Mouse (Mus musculus): ENCODE measurements around the gene Nos2. TPM values are rescaled to one million over a fixed set of nuclear protein-coding genes. Genes with fewer than 3 reads are reported as not detected.

The Nos2 gene
- polyA plus RNA-seq, 1 experiment from 2014 or later, result 0.92 TPM

- TF ChIP-seq CTCF (IDR thresholded peaks at IDR 0.05; ENCODE audit: low read depth), result no peak
- no peak for ATAC-seq (replicated peaks; ENCODE audit: low FRiP score, low read depth)
- Histone ChIP-seq H3K4me3 (replicated peaks; ENCODE audit: low read depth, low read length) (no peak overlapping the region), H3K9ac (ENCODE audit: low read depth, low read length) (no peak overlapping the region), H3K36me3 (ENCODE audit: insufficient read depth, low read length) (no peaks in the 10 kb centered on the region), H3K4me1 (replicated peaks; ENCODE audit: insufficient read depth, low read length) (no peaks in the 10 kb centered on the region), H3K9me3 (replicated peaks; ENCODE audit: low read length) (no peaks in the 10 kb centered on the region), H3K27me3 (ENCODE audit: insufficient read depth, low read length) (peaks cover 7% of the 10 kb centered on the region; the same call in 1 of the 2 replicates), H3K27ac (no peak overlapping the region), H3K4me2 (ENCODE audit: low read length) (no peak overlapping the region)
- WGBS, result 79% methylated on average over 8 of the region's 8 CpGs
- no peak for DNase-seq (ENCODE audit: low spot score)
Observed at GRCm38 (mm10) chr11:78950365-78950764, 29.8 kb downstream of the Nos2 start.

- H3K36me3 ChIP-seq (ENCODE audit: insufficient read depth, low read length), result no peaks in the 10 kb centered on the region
- WGBS, result 10% methylated on average over 17 of the region's 17 CpGs
- peak; percentile 79 for DNase-seq (ENCODE audit: low spot score)
- no peak overlapping the region for H3K9ac ChIP-seq (ENCODE audit: low read depth, low read length)
- no peak overlapping the region for H3K27ac ChIP-seq
- no peak for TF ChIP-seq CTCF (IDR thresholded peaks at IDR 0.05; ENCODE audit: low read depth)
- no peak overlapping the region for H3K4me2 ChIP-seq (ENCODE audit: low read length)
- H3K4me3 ChIP-seq (replicated peaks; ENCODE audit: low read depth, low read length), result no peak overlapping the region
- H3K4me1 ChIP-seq (replicated peaks; ENCODE audit: insufficient read depth, low read length), result no peaks in the 10 kb centered on the region
- peaks cover 7% of the 10 kb centered on the region; the same call in 1 of the 2 replicates for H3K27me3 ChIP-seq (ENCODE audit: insufficient read depth, low read length)
- no peak for ATAC-seq (replicated peaks; ENCODE audit: low FRiP score, low read depth)
- no peaks in the 10 kb centered on the region for H3K9me3 ChIP-seq (replicated peaks; ENCODE audit: low read length)
Observed at GRCm38 (mm10) chr11:78952467-78952866, 31.9 kb downstream of the Nos2 start.

- Histone ChIP-seq H3K36me3 (ENCODE audit: insufficient read depth, low read length) (no peaks in the 10 kb centered on the region), H3K4me1 (replicated peaks; ENCODE audit: insufficient read depth, low read length) (no peaks in the 10 kb centered on the region), H3K4me3 (replicated peaks; ENCODE audit: low read depth, low read length) (no peak overlapping the region), H3K27ac (no peak overlapping the region), H3K9ac (ENCODE audit: low read depth, low read length) (no peak overlapping the region), H3K9me3 (replicated peaks; ENCODE audit: low read length) (no peaks in the 10 kb centered on the region), H3K4me2 (ENCODE audit: low read length) (no peak overlapping the region), H3K27me3 (ENCODE audit: insufficient read depth, low read length) (peaks cover 7% of the 10 kb centered on the region; the same call in 1 of the 2 replicates)
- TF ChIP-seq CTCF (IDR thresholded peaks at IDR 0.05; ENCODE audit: low read depth), result peak; percentile 87
- DNase-seq (ENCODE audit: low spot score), result peak; percentile 80
- ATAC-seq (replicated peaks; ENCODE audit: low FRiP score, low read depth), result no peak
- WGBS, result 12% methylated on average over 7 of the region's 7 CpGs
Observed at GRCm38 (mm10) chr11:78956260-78956659, 35.7 kb downstream of the Nos2 start.

- no peak overlapping the region for H3K27ac ChIP-seq
- H3K9ac ChIP-seq (ENCODE audit: low read depth, low read length), result no peak overlapping the region
- TF ChIP-seq CTCF (IDR thresholded peaks at IDR 0.05; ENCODE audit: low read depth), result no peak
- no peak overlapping the region for H3K4me3 ChIP-seq (replicated peaks; ENCODE audit: low read depth, low read length)
- no peaks in the 10 kb centered on the region for H3K9me3 ChIP-seq (replicated peaks; ENCODE audit: low read length)
- DNase-seq (ENCODE audit: low spot score) (no peak), ATAC-seq (replicated peaks; ENCODE audit: low FRiP score, low read depth) (no peak)
- no peak overlapping the region for H3K4me2 ChIP-seq (ENCODE audit: low read length)
- no peaks in the 10 kb centered on the region for H3K4me1 ChIP-seq (replicated peaks; ENCODE audit: insufficient read depth, low read length)
- H3K27me3 ChIP-seq (ENCODE audit: insufficient read depth, low read length), result no peaks in the 10 kb centered on the region
- WGBS, result 69% methylated on average over 8 of the region's 8 CpGs
- H3K36me3 ChIP-seq (ENCODE audit: insufficient read depth, low read length), result no peaks in the 10 kb centered on the region
Observed at GRCm38 (mm10) chr11:78959367-78959766, 38.8 kb downstream of the Nos2 start.

- Histone ChIP-seq H3K4me2 (ENCODE audit: low read length) (no peak overlapping the region), H3K27ac (no peak overlapping the region), H3K4me3 (replicated peaks; ENCODE audit: low read depth, low read length) (no peak overlapping the region), H3K36me3 (ENCODE audit: insufficient read depth, low read length) (no peaks in the 10 kb centered on the region), H3K27me3 (ENCODE audit: insufficient read depth, low read length) (no peaks in the 10 kb centered on the region), H3K9ac (ENCODE audit: low read depth, low read length) (no peak overlapping the region), H3K4me1 (replicated peaks; ENCODE audit: insufficient read depth, low read length) (no peaks in the 10 kb centered on the region), H3K9me3 (replicated peaks; ENCODE audit: low read length) (no peaks in the 10 kb centered on the region)
- DNase-seq (ENCODE audit: low spot score) (peak; percentile 43), ATAC-seq (replicated peaks; ENCODE audit: low FRiP score, low read depth) (no peak)
- WGBS, result 63% methylated on average over 5 of the region's 5 CpGs
- TF ChIP-seq CTCF (IDR thresholded peaks at IDR 0.05; ENCODE audit: low read depth), result peak; percentile 64; the same call in 1 of the 2 replicates
Observed at GRCm38 (mm10) chr11:78959841-78960520, 39.4 kb downstream of the Nos2 start.

- Histone ChIP-seq H3K27ac (no peak overlapping the region), H3K4me1 (replicated peaks; ENCODE audit: insufficient read depth, low read length) (no peaks in the 10 kb centered on the region), H3K9me3 (replicated peaks; ENCODE audit: low read length) (no peaks in the 10 kb centered on the region), H3K27me3 (ENCODE audit: insufficient read depth, low read length) (no peaks in the 10 kb centered on the region), H3K4me3 (replicated peaks; ENCODE audit: low read depth, low read length) (no peak overlapping the region), H3K36me3 (ENCODE audit: insufficient read depth, low read length) (0 out of 2 replicates have a peak, but pooled peaks cover 6% of the 10 kb centered on the region), H3K9ac (ENCODE audit: low read depth, low read length) (no peak overlapping the region), H3K4me2 (ENCODE audit: low read length) (no peak overlapping the region)
- ATAC-seq (replicated peaks; ENCODE audit: low FRiP score, low read depth) (no peak), DNase-seq (ENCODE audit: low spot score) (no peak)
- 86% methylated on average over 5 of the region's 5 CpGs for WGBS
- no peak for TF ChIP-seq CTCF (IDR thresholded peaks at IDR 0.05; ENCODE audit: low read depth)
Observed at GRCm38 (mm10) chr11:78961221-78961620, 40.6 kb downstream of the Nos2 start.

Data from kidney, postnatal 0 days (tissue).